Mouse (Mus musculus): ENCODE measurements around the gene Tmem127.

- no peak for TF ChIP-seq POLR2A (IDR thresholded peaks at IDR 0.05; ENCODE audit: insufficient read depth, low read depth, low read length)
- no peak for TF ChIP-seq EP300 (IDR thresholded peaks at IDR 0.05; ENCODE audit: insufficient read depth, low read depth, low read length)
These were observed 61.0 kb downstream of the Tmem127 start for GRCm38 (mm10) chr2:127308660-127309059.

Measured in heart, adult 2 months (tissue).